Mouse (Mus musculus): ENCODE results near the gene Tppp3. TPM values are rescaled to one million over a fixed set of nuclear protein-coding genes. Genes with fewer than 3 reads are reported as not detected.

Gene Tppp3
- polyA plus RNA-seq, 1 experiment from 2014 or later = 22.2 TPM

GRCm38 (mm10) chr8:105470262-105470661 is 1.1 kb downstream of the Tppp3 start:
- Histone ChIP-seq H3K36me3 (ENCODE audit: insufficient read depth, low read length) (no peaks in the 10 kb centered on the region; the same call in 1 of the 2 replicates), H3K27ac (ENCODE audit: low read length) (no peak overlapping the region), H3K9ac (replicated peaks; ENCODE audit: low read length) (no peak overlapping the region), H3K4me1 (ENCODE audit: insufficient read depth, low read length) (peaks cover 30% of the 10 kb centered on the region), H3K4me3 (ENCODE audit: low read length) (no peak overlapping the region), H3K9me3 (ENCODE audit: low read length) (no peaks in the 10 kb centered on the region), H3K4me2 (replicated peaks; ENCODE audit: low read depth, low read length) (no peak overlapping the region), H3K27me3 (ENCODE audit: insufficient read depth, low read length) (no peaks in the 10 kb centered on the region)
- 78% methylated on average over 5 of the region's 5 CpGs for WGBS
- no peak for ATAC-seq (ENCODE audit: low FRiP score, low TSS enrichment)

GRCm38 (mm10) chr8:105469816-105470215 is 1.5 kb downstream of the Tppp3 start:
- peaks cover 25% of the 10 kb centered on the region for H3K4me1 ChIP-seq (ENCODE audit: insufficient read depth, low read length)
- WGBS = 88% methylated on average over 5 of the region's 5 CpGs
- no peak overlapping the region for H3K27ac ChIP-seq (ENCODE audit: low read length)
- H3K36me3 ChIP-seq (ENCODE audit: insufficient read depth, low read length) = no peaks in the 10 kb centered on the region; the same call in 1 of the 2 replicates
- H3K4me3 ChIP-seq (ENCODE audit: low read length) = no peak overlapping the region
- no peak for ATAC-seq (ENCODE audit: low FRiP score, low TSS enrichment)
- H3K27me3 ChIP-seq (ENCODE audit: insufficient read depth, low read length) = no peaks in the 10 kb centered on the region
- H3K9me3 ChIP-seq (ENCODE audit: low read length) = no peaks in the 10 kb centered on the region
- H3K9ac ChIP-seq (replicated peaks; ENCODE audit: low read length) = no peak overlapping the region
- no peak overlapping the region for H3K4me2 ChIP-seq (replicated peaks; ENCODE audit: low read depth, low read length)

- H3K9ac ChIP-seq (replicated peaks; ENCODE audit: low read length) = no peak overlapping the region
- H3K4me2 ChIP-seq (replicated peaks; ENCODE audit: low read depth, low read length) = no peak overlapping the region
- H3K27me3 ChIP-seq (ENCODE audit: insufficient read depth, low read length) = no peaks in the 10 kb centered on the region
- H3K27ac ChIP-seq (ENCODE audit: low read length) = no peak overlapping the region
- WGBS = 57% methylated on average over 6 of the region's 6 CpGs
- H3K4me1 ChIP-seq (ENCODE audit: insufficient read depth, low read length) = peaks cover 19% of the 10 kb centered on the region
- H3K36me3 ChIP-seq (ENCODE audit: insufficient read depth, low read length) = no peaks in the 10 kb centered on the region
- no peaks in the 10 kb centered on the region for H3K9me3 ChIP-seq (ENCODE audit: low read length)
- no peak for ATAC-seq (ENCODE audit: low FRiP score, low TSS enrichment)
- H3K4me3 ChIP-seq (ENCODE audit: low read length) = no peak overlapping the region
These were observed 2.2 kb downstream of the Tppp3 start for GRCm38 (mm10) chr8:105469041-105469695.

- Histone ChIP-seq H3K4me1 (ENCODE audit: insufficient read depth, low read length) (peaks cover 12% of the 10 kb centered on the region), H3K9me3 (ENCODE audit: low read length) (no peaks in the 10 kb centered on the region), H3K27ac (ENCODE audit: low read length) (no peak overlapping the region), H3K36me3 (ENCODE audit: insufficient read depth, low read length) (no peaks in the 10 kb centered on the region), H3K4me3 (ENCODE audit: low read length) (no peak overlapping the region), H3K27me3 (ENCODE audit: insufficient read depth, low read length) (no peaks in the 10 kb centered on the region), H3K4me2 (replicated peaks; ENCODE audit: low read depth, low read length) (no peak overlapping the region), H3K9ac (replicated peaks; ENCODE audit: low read length) (no peak overlapping the region)
- WGBS = 92% methylated on average over 27 of the region's 27 CpGs
- ATAC-seq (ENCODE audit: low FRiP score, low TSS enrichment) = no peak
These were observed 3.2 kb downstream of the Tppp3 start for GRCm38 (mm10) chr8:105468002-105468720.

- Histone ChIP-seq H3K36me3 (ENCODE audit: insufficient read depth, low read length) (no peaks in the 10 kb centered on the region), H3K9me3 (ENCODE audit: low read length) (no peaks in the 10 kb centered on the region), H3K4me1 (ENCODE audit: insufficient read depth, low read length) (peaks cover 12% of the 10 kb centered on the region), H3K27ac (ENCODE audit: low read length) (no peak overlapping the region), H3K4me3 (ENCODE audit: low read length) (no peak overlapping the region), H3K27me3 (ENCODE audit: insufficient read depth, low read length) (no peaks in the 10 kb centered on the region), H3K9ac (replicated peaks; ENCODE audit: low read length) (no peak overlapping the region), H3K4me2 (replicated peaks; ENCODE audit: low read depth, low read length) (no peak overlapping the region)
- 92% methylated on average over 10 of the region's 10 CpGs for WGBS
- ATAC-seq (ENCODE audit: low FRiP score, low TSS enrichment) = no peak
These were observed 3.8 kb downstream of the Tppp3 start for GRCm38 (mm10) chr8:105467396-105467985.

GRCm38 (mm10) chr8:105466700-105467291 is 4.5 kb downstream of the Tppp3 start:
- no peak overlapping the region for H3K9ac ChIP-seq (replicated peaks; ENCODE audit: low read length)
- 75% methylated on average over 7 of the region's 7 CpGs for WGBS
- H3K4me1 ChIP-seq (ENCODE audit: insufficient read depth, low read length) = peaks cover 11% of the 10 kb centered on the region
- no peaks in the 10 kb centered on the region for H3K36me3 ChIP-seq (ENCODE audit: insufficient read depth, low read length)
- no peak overlapping the region for H3K27ac ChIP-seq (ENCODE audit: low read length)
- H3K9me3 ChIP-seq (ENCODE audit: low read length) = no peaks in the 10 kb centered on the region
- no peak for ATAC-seq (ENCODE audit: low FRiP score, low TSS enrichment)
- H3K4me2 ChIP-seq (replicated peaks; ENCODE audit: low read depth, low read length) = no peak overlapping the region
- no peak overlapping the region for H3K4me3 ChIP-seq (ENCODE audit: low read length)
- no peaks in the 10 kb centered on the region for H3K27me3 ChIP-seq (ENCODE audit: insufficient read depth, low read length)

- no peak for ATAC-seq (ENCODE audit: low FRiP score, low TSS enrichment)
- Histone ChIP-seq H3K4me2 (replicated peaks; ENCODE audit: low read depth, low read length) (no peak overlapping the region), H3K9ac (replicated peaks; ENCODE audit: low read length) (no peak overlapping the region), H3K4me1 (ENCODE audit: insufficient read depth, low read length) (peaks cover 7% of the 10 kb centered on the region; the same call in 1 of the 2 replicates), H3K9me3 (ENCODE audit: low read length) (no peaks in the 10 kb centered on the region), H3K4me3 (ENCODE audit: low read length) (no peak overlapping the region), H3K27me3 (ENCODE audit: insufficient read depth, low read length) (no peaks in the 10 kb centered on the region), H3K36me3 (ENCODE audit: insufficient read depth, low read length) (no peaks in the 10 kb centered on the region), H3K27ac (ENCODE audit: low read length) (no peak overlapping the region)
- 81% methylated on average over 6 of the region's 6 CpGs for WGBS
These were observed 5.1 kb downstream of the Tppp3 start for GRCm38 (mm10) chr8:105466246-105466645.

- H3K36me3 ChIP-seq (ENCODE audit: insufficient read depth, low read length) = no peaks in the 10 kb centered on the region
- no peak overlapping the region for H3K4me2 ChIP-seq (replicated peaks; ENCODE audit: low read depth, low read length)
- H3K4me3 ChIP-seq (ENCODE audit: low read length) = no peak overlapping the region
- no peak overlapping the region for H3K27ac ChIP-seq (ENCODE audit: low read length)
- no peaks in the 10 kb centered on the region for H3K27me3 ChIP-seq (ENCODE audit: insufficient read depth, low read length)
- no peaks in the 10 kb centered on the region for H3K4me1 ChIP-seq (ENCODE audit: insufficient read depth, low read length)
- H3K9ac ChIP-seq (replicated peaks; ENCODE audit: low read length) = no peak overlapping the region
- ATAC-seq (ENCODE audit: low FRiP score, low TSS enrichment) = no peak
- no peaks in the 10 kb centered on the region for H3K9me3 ChIP-seq (ENCODE audit: low read length)
- WGBS = 74% methylated on average over 7 of the region's 7 CpGs
These were observed 6.7 kb downstream of the Tppp3 start for GRCm38 (mm10) chr8:105464595-105464994.

- Histone ChIP-seq H3K4me2 (replicated peaks; ENCODE audit: low read depth, low read length) (no peak overlapping the region), H3K36me3 (ENCODE audit: insufficient read depth, low read length) (no peaks in the 10 kb centered on the region), H3K9ac (replicated peaks; ENCODE audit: low read length) (no peak overlapping the region), H3K27me3 (ENCODE audit: insufficient read depth, low read length) (no peaks in the 10 kb centered on the region), H3K4me1 (ENCODE audit: insufficient read depth, low read length) (no peaks in the 10 kb centered on the region; the same call in 1 of the 2 replicates), H3K27ac (ENCODE audit: low read length) (no peak overlapping the region), H3K9me3 (ENCODE audit: low read length) (no peaks in the 10 kb centered on the region), H3K4me3 (ENCODE audit: low read length) (no peak overlapping the region)
- ATAC-seq (ENCODE audit: low FRiP score, low TSS enrichment) = no peak
- WGBS = 26% methylated on average over 13 of the region's 13 CpGs
These were observed 10.1 kb downstream of the Tppp3 start for GRCm38 (mm10) chr8:105461085-105461803.

Data from kidney, embryonic 16.5 days (tissue).